Mouse (Mus musculus) testis, adult 2 months (tissue): ENCODE results near the gene Tas2r137.

Source experiments
- CTCF ChIP-seq: fragments of 200-500 bp; IDR thresholded peaks from 2 replicates; pipeline ENCODE4 v1.5.1; 2012; ENCODE audit warnings: low read depth, mild to moderate bottlenecking, inconsistent platforms, low read length, moderate library complexity; ENCODE audit not compliant: control insufficient read depth, insufficient read depth, insufficient replicate concordance
- POLR2A ChIP-seq: fragments of 200-500 bp; IDR thresholded peaks from 2 replicates; pipeline ENCODE4 v1.6.1; 2012; ENCODE audit warnings: low read depth, mild to moderate bottlenecking, inconsistent platforms, low read length, moderate library complexity; ENCODE audit not compliant: control insufficient read depth

- TF ChIP-seq POLR2A (no peak), CTCF (no peak)
These were observed 14.9 kb upstream of the Tas2r137 start for GRCm38 (mm10) chr6:40476132-40476531.
